Mouse (Mus musculus): ENCODE measurements around the gene Ube2m.

GRCm38 (mm10) chr7:13046084-13046483 is 8.0 kb upstream of the Ube2m start:
- TF ChIP-seq CTCF (IDR thresholded peaks at IDR 0.05; ENCODE audit: low read depth) (peak; percentile 96), EP300 (IDR thresholded peaks at IDR 0.05; ENCODE audit: low read depth) (no peak)

Measured in heart, postnatal 0 days (tissue).